Mouse (Mus musculus): ENCODE results near the gene Rab1b.

- TF ChIP-seq CTCF (IDR thresholded peaks at IDR 0.05; ENCODE audit: low read depth, low read length) (no peak), POLR2A (IDR thresholded peaks at IDR 0.05; ENCODE audit: borderline replicate concordance, low read depth, low read length) (no peak)
Observed at GRCm38 (mm10) chr19:5097521-5098362, 9.1 kb downstream of the Rab1b start.
